Mouse (Mus musculus): ENCODE results near the gene Olfr1255. TPM values are rescaled to one million over a fixed set of nuclear protein-coding genes. Genes with fewer than 3 reads are reported as not detected.
A peak's percentile ranks its signal among the peaks of the same experiment; 100 is the strongest.

The Olfr1255 gene
- not detected in 2 replicates for polyA plus RNA-seq (2016; fragmentation: Nextera tagmentation; extraction: Ambion mirVana)

- H3K36me3 ChIP-seq, result no peaks in the 10 kb centered on the region
- DNase-seq (ENCODE audit: low spot score), result no peak
- 69% methylated on average over 3 of the region's 3 CpGs for WGBS
- H3K27ac ChIP-seq, result no peak within 1 kb of the TSS
- H3K9me3 ChIP-seq, result no peaks in the 10 kb centered on the region
- no peaks in the 10 kb centered on the region for H3K27me3 ChIP-seq (ENCODE audit: insufficient read depth, poor library complexity, severe bottlenecking)
- no peak within 1 kb of the TSS for H3K4me3 ChIP-seq
- H3K4me1 ChIP-seq, result no peaks in the 10 kb centered on the region
These were observed at the start of gene Olfr1255 for GRCm38 (mm10) chr2:89811751-89812150. Gene Olfr1255, plus strand, starts transcription at chr2:89812051.

- no peak for DNase-seq (ENCODE audit: low spot score)
- Histone ChIP-seq H3K9me3 (no peaks in the 10 kb centered on the region), H3K4me1 (no peaks in the 10 kb centered on the region), H3K27ac (no peak within 1 kb of the TSS), H3K27me3 (ENCODE audit: insufficient read depth, poor library complexity, severe bottlenecking) (no peaks in the 10 kb centered on the region), H3K36me3 (no peaks in the 10 kb centered on the region), H3K4me3 (no peak within 1 kb of the TSS)
These were observed 18.3 kb upstream of the Olfr1255 start, which contains the start of gene Olfr1254 for GRCm38 (mm10) chr2:89793519-89793918. Gene Olfr1254, minus strand, starts transcription at chr2:89793619.

- 84% methylated on average over 3 of the region's 3 CpGs for WGBS
- DNase-seq (ENCODE audit: low spot score), result no peak
- H3K9me3 ChIP-seq, result no peaks in the 10 kb centered on the region
These were observed 12.3 kb upstream of the Olfr1255 start for GRCm38 (mm10) chr2:89799583-89799982.

GRCm38 (mm10) chr2:89810751-89811150 is 1.1 kb upstream of the Olfr1255 start:
- Histone ChIP-seq H3K27ac (no peak overlapping the region), H3K9me3 (no peaks in the 10 kb centered on the region), H3K4me1 (no peaks in the 10 kb centered on the region), H3K4me3 (no peak overlapping the region), H3K27me3 (ENCODE audit: insufficient read depth, poor library complexity, severe bottlenecking) (no peaks in the 10 kb centered on the region), H3K36me3 (no peaks in the 10 kb centered on the region)
- peak; percentile 66 for DNase-seq (ENCODE audit: low spot score)
- 75% methylated on average over 2 of the region's 2 CpGs for WGBS

More at GRCm38 (mm10) chr2:89799583-89799982, 12.3 kb upstream of the Olfr1255 start:
- H3K27me3 ChIP-seq (ENCODE audit: insufficient read depth, poor library complexity, severe bottlenecking), result no peaks in the 10 kb centered on the region
- H3K27ac ChIP-seq, result no peak overlapping the region
- H3K4me3 ChIP-seq, result no peak overlapping the region
- no peaks in the 10 kb centered on the region for H3K36me3 ChIP-seq
- no peaks in the 10 kb centered on the region for H3K4me1 ChIP-seq

- no peaks in the 10 kb centered on the region for H3K4me1 ChIP-seq
- H3K4me3 ChIP-seq, result no peak overlapping the region
- WGBS, result 83% methylated on average over 1 of the region's 1 CpGs
- no peak for DNase-seq (ENCODE audit: low spot score)
- H3K27ac ChIP-seq, result no peak overlapping the region
- H3K36me3 ChIP-seq, result no peaks in the 10 kb centered on the region
- H3K27me3 ChIP-seq (ENCODE audit: insufficient read depth, poor library complexity, severe bottlenecking), result no peaks in the 10 kb centered on the region
- no peaks in the 10 kb centered on the region for H3K9me3 ChIP-seq
These were observed 8.4 kb downstream of the Olfr1255 start for GRCm38 (mm10) chr2:89820216-89820615.

- no peaks in the 10 kb centered on the region for H3K36me3 ChIP-seq
- no peaks in the 10 kb centered on the region for H3K4me1 ChIP-seq
- 55% methylated on average over 2 of the region's 2 CpGs for WGBS
- no peaks in the 10 kb centered on the region for H3K9me3 ChIP-seq
- no peaks in the 10 kb centered on the region for H3K27me3 ChIP-seq (ENCODE audit: insufficient read depth, poor library complexity, severe bottlenecking)
- H3K4me3 ChIP-seq, result no peak within 1 kb of the TSS
- no peak for DNase-seq (ENCODE audit: low spot score)
- H3K27ac ChIP-seq, result no peak within 1 kb of the TSS
These were observed 29.6 kb downstream of the Olfr1255 start, which contains the start of gene Olfr1256 for GRCm38 (mm10) chr2:89841455-89841854. Gene Olfr1256, minus strand, starts transcription at chr2:89841555.

- WGBS, result 78% methylated on average over 5 of the region's 5 CpGs
- Histone ChIP-seq H3K27ac (no peak within 1 kb of the TSS), H3K9me3 (no peaks in the 10 kb centered on the region), H3K4me1 (no peaks in the 10 kb centered on the region), H3K27me3 (ENCODE audit: insufficient read depth, poor library complexity, severe bottlenecking) (no peaks in the 10 kb centered on the region), H3K4me3 (no peak within 1 kb of the TSS), H3K36me3 (no peaks in the 10 kb centered on the region)
- no peak for DNase-seq (ENCODE audit: low spot score)
These were observed 36.3 kb downstream of the Olfr1255 start, which contains the start of gene Olfr48 for GRCm38 (mm10) chr2:89848105-89848504. Gene Olfr48, minus strand, starts transcription at chr2:89848205.

- Histone ChIP-seq H3K4me3 (no peak overlapping the region), H3K36me3 (no peaks in the 10 kb centered on the region), H3K4me1 (no peaks in the 10 kb centered on the region), H3K27ac (no peak overlapping the region), H3K9me3 (no peaks in the 10 kb centered on the region), H3K27me3 (ENCODE audit: insufficient read depth, poor library complexity, severe bottlenecking) (no peaks in the 10 kb centered on the region)
- DNase-seq (ENCODE audit: low spot score), result no peak
- 92% methylated on average over 1 of the region's 1 CpGs for WGBS
These were observed 37.4 kb downstream of the Olfr1255 start for GRCm38 (mm10) chr2:89849230-89849629.

Other genes with a start within 250 kb of the Olfr1255 start
- gene Olfr1245, start 233.6 kb upstream of the Olfr1255 start, polyA plus RNA-seq (2016; fragmentation: Nextera tagmentation; extraction: Ambion mirVana), result not detected in 2 replicates
- not detected in 2 replicates for gene Olfr1246, start 218.9 kb upstream of the Olfr1255 start, polyA plus RNA-seq (2016; fragmentation: Nextera tagmentation; extraction: Ambion mirVana)
- gene Olfr1247, start 197.9 kb upstream of the Olfr1255 start, polyA plus RNA-seq (2016; fragmentation: Nextera tagmentation; extraction: Ambion mirVana), result not detected in 2 replicates
- not detected in 2 replicates for gene Olfr1248, start 193.8 kb upstream of the Olfr1255 start, polyA plus RNA-seq (2016; fragmentation: Nextera tagmentation; extraction: Ambion mirVana)
- gene Olfr1249, start 177.1 kb upstream of the Olfr1255 start, polyA plus RNA-seq (2016; fragmentation: Nextera tagmentation; extraction: Ambion mirVana), result not detected in 2 replicates
- not detected in 2 replicates for gene Olfr1250, start 150.6 kb upstream of the Olfr1255 start, polyA plus RNA-seq (2016; fragmentation: Nextera tagmentation; extraction: Ambion mirVana)
- not detected in 2 replicates for gene Olfr1251, start 140.1 kb upstream of the Olfr1255 start, polyA plus RNA-seq (2016; fragmentation: Nextera tagmentation; extraction: Ambion mirVana)
- not detected in 2 replicates for gene Olfr1252, start 87.0 kb upstream of the Olfr1255 start, polyA plus RNA-seq (2016; fragmentation: Nextera tagmentation; extraction: Ambion mirVana)
- gene Olfr1253, start 55.0 kb upstream of the Olfr1255 start, polyA plus RNA-seq (2016; fragmentation: Nextera tagmentation; extraction: Ambion mirVana), result not detected in 2 replicates
- not detected in 2 replicates for gene Olfr1254, start 18.4 kb upstream of the Olfr1255 start, polyA plus RNA-seq (2016; fragmentation: Nextera tagmentation; extraction: Ambion mirVana)
- gene Olfr1256, start 29.5 kb downstream of the Olfr1255 start, polyA plus RNA-seq (2016; fragmentation: Nextera tagmentation; extraction: Ambion mirVana), result not detected in 2 replicates
- not detected in 2 replicates for gene Olfr48, start 36.2 kb downstream of the Olfr1255 start, polyA plus RNA-seq (2016; fragmentation: Nextera tagmentation; extraction: Ambion mirVana)
- not detected in 2 replicates for gene Olfr1257, start 66.4 kb downstream of the Olfr1255 start, polyA plus RNA-seq (2016; fragmentation: Nextera tagmentation; extraction: Ambion mirVana)
- not detected in 2 replicates for gene Olfr1258, start 115.3 kb downstream of the Olfr1255 start, polyA plus RNA-seq (2016; fragmentation: Nextera tagmentation; extraction: Ambion mirVana)
- not detected in 2 replicates for gene Olfr1259, start 136.6 kb downstream of the Olfr1255 start, polyA plus RNA-seq (2016; fragmentation: Nextera tagmentation; extraction: Ambion mirVana)
- gene Olfr1260, start 162.3 kb downstream of the Olfr1255 start, polyA plus RNA-seq (2016; fragmentation: Nextera tagmentation; extraction: Ambion mirVana), result not detected in 2 replicates
- gene Olfr1261, start 179.2 kb downstream of the Olfr1255 start, polyA plus RNA-seq (2016; fragmentation: Nextera tagmentation; extraction: Ambion mirVana), result not detected in 2 replicates
- gene Olfr1262, start 188.1 kb downstream of the Olfr1255 start, polyA plus RNA-seq (2016; fragmentation: Nextera tagmentation; extraction: Ambion mirVana), result not detected in 2 replicates
- not detected in 2 replicates for gene Olfr1263, start 200.1 kb downstream of the Olfr1255 start, polyA plus RNA-seq (2016; fragmentation: Nextera tagmentation; extraction: Ambion mirVana)
- gene Olfr1264, start 213.5 kb downstream of the Olfr1255 start, polyA plus RNA-seq (2016; fragmentation: Nextera tagmentation; extraction: Ambion mirVana), result not detected in 2 replicates
- not detected in 2 replicates for gene Olfr1265, start 223.3 kb downstream of the Olfr1255 start, polyA plus RNA-seq (2016; fragmentation: Nextera tagmentation; extraction: Ambion mirVana)